8 mouse cellular contexts compared by ENCODE assay signal in genomic region chr17:70991706-70992625, GRCm38 (mm10). TPM values are rescaled to one million over a fixed set of nuclear protein-coding genes. Genes with fewer than 3 reads are reported as not detected.
A peak's percentile ranks its signal among the peaks of the same experiment; 100 is the strongest.
DNase-seq lines count a peak whose midpoint lies in the region; ATAC-seq and TF ChIP-seq lines count a peak whose summit lies in the region.

No protein-coding gene starts in this region.

- no peak for TF ChIP-seq RAD21 in MEL (IDR thresholded peaks at IDR 0.05; ENCODE audit: low read depth, low read length)

- peaks cover 28% of the 10 kb centered on the region for H3K36me3 ChIP-seq in hindbrain, embryonic 13.5 days
- H3K36me3 ChIP-seq in hindbrain, embryonic 10.5 days = peaks cover 63% of the 10 kb centered on the region
- peaks cover 10 to 12% of the 10 kb centered on the region in 2 experiments for H3K36me3 ChIP-seq in MEL (ENCODE audit: control insufficient read depth in 1 of 2, insufficient read depth in 2 of 2, low read length in 2 of 2)
- H3K36me3 ChIP-seq in embryonic facial prominence, embryonic 13.5 days = peaks cover 54% of the 10 kb centered on the region
- H3K36me3 ChIP-seq in liver, embryonic 11.5 days (ENCODE audit: control insufficient read depth, insufficient read depth, low read length) = peaks cover 33% of the 10 kb centered on the region

- H3K27me3 ChIP-seq in hindbrain, embryonic 13.5 days = no peaks in the 10 kb centered on the region
- no peaks in the 10 kb centered on the region for H3K27me3 ChIP-seq in hindbrain, embryonic 10.5 days (ENCODE audit: insufficient read depth, poor library complexity, severe bottlenecking)
- no peaks in the 10 kb centered on the region for H3K27me3 ChIP-seq in MEL (ENCODE audit: control insufficient read depth in 1 of 2, insufficient read depth in 2 of 2, low read length in 2 of 2)
- no peaks in the 10 kb centered on the region for H3K27me3 ChIP-seq in embryonic facial prominence, embryonic 13.5 days
- H3K27me3 ChIP-seq in liver, embryonic 11.5 days (replicated peaks; ENCODE audit: control insufficient read depth, insufficient read depth, low read length) = no peaks in the 10 kb centered on the region

- ATAC-seq in hindbrain, embryonic 13.5 days (ENCODE audit: low FRiP score) = no peak
- ATAC-seq in embryonic facial prominence, embryonic 13.5 days (ENCODE audit: insufficient number of reproducible peaks, insufficient read depth, low FRiP score, low TSS enrichment, low read depth) = no peak
- no peak for ATAC-seq in liver, embryonic 11.5 days (replicated peaks; ENCODE audit: low FRiP score)

- TF ChIP-seq POLR2A in MEL (IDR thresholded peaks at IDR 0.05; ENCODE audit: control insufficient read depth in 1 of 2, insufficient read depth in 1 of 2, low read depth in 1 of 2, low read length in 2 of 2, poor library complexity in 1 of 2) = no peak

- H3K4me3 ChIP-seq in hindbrain, embryonic 13.5 days = peak overlapping the region; percentile 96
- H3K4me3 ChIP-seq in hindbrain, embryonic 10.5 days = no peak overlapping the region
- no peak overlapping the region for H3K4me3 ChIP-seq in MEL (ENCODE audit: control insufficient read depth in 1 of 2, insufficient read depth in 1 of 2, low read depth in 2 of 2, low read length in 2 of 2)
- no peak overlapping the region for H3K4me3 ChIP-seq in embryonic facial prominence, embryonic 13.5 days
- 0 out of 2 replicates have a peak overlapping the region, but pooled peaks have one; percentile 4 for H3K4me3 ChIP-seq in liver, embryonic 11.5 days (ENCODE audit: low read depth, low read length)

- H3K9me3 ChIP-seq in hindbrain, embryonic 13.5 days = no peaks in the 10 kb centered on the region
- H3K9me3 ChIP-seq in hindbrain, embryonic 10.5 days = no peaks in the 10 kb centered on the region
- H3K9me3 ChIP-seq in MEL (replicated peaks; ENCODE audit: insufficient read depth, low read length) = no peaks in the 10 kb centered on the region
- H3K9me3 ChIP-seq in embryonic facial prominence, embryonic 13.5 days = no peaks in the 10 kb centered on the region
- H3K9me3 ChIP-seq in liver, embryonic 11.5 days (ENCODE audit: control insufficient read depth, low read length) = no peaks in the 10 kb centered on the region

- peak in 2 of 3 experiments; percentile 18 to 29; a peak in 3 of 6 replicates for TF ChIP-seq CTCF in MEL (IDR thresholded peaks at IDR 0.05 in 2 of 3, conservative IDR thresholded peaks at IDR 0.05 in 1 of 3; ENCODE audit: control insufficient read depth in 1 of 3, insufficient read depth in 1 of 3, low read depth in 2 of 3, low read length in 3 of 3, poor library complexity in 1 of 3, severe bottlenecking in 1 of 3)

- intact Hi-C loops in left cerebral cortex, postnatal 4 days (cut with DNase I) = no loop called here

- H3K4me1 ChIP-seq in hindbrain, embryonic 13.5 days (replicated peaks) = peaks cover 33% of the 10 kb centered on the region
- H3K4me1 ChIP-seq in hindbrain, embryonic 10.5 days (replicated peaks) = peaks cover 32% of the 10 kb centered on the region
- H3K4me1 ChIP-seq in MEL (ENCODE audit: control insufficient read depth in 1 of 2, insufficient read depth in 2 of 2, low read length in 2 of 2) = peaks cover 0 to 10% of the 10 kb centered on the region in 2 experiments; a peak in 3 of 4 replicates
- H3K4me1 ChIP-seq in embryonic facial prominence, embryonic 13.5 days = peaks cover 25% of the 10 kb centered on the region
- peaks cover 21% of the 10 kb centered on the region for H3K4me1 ChIP-seq in liver, embryonic 11.5 days (replicated peaks; ENCODE audit: control insufficient read depth, insufficient read depth, low read length)

- WGBS in hindbrain, embryonic 13.5 days = 87% methylated on average over 16 of the region's 16 CpGs
- WGBS in hindbrain, embryonic 10.5 days = 86% methylated on average over 16 of the region's 16 CpGs
- 82% methylated on average over 16 of the region's 16 CpGs for WGBS in embryonic facial prominence, embryonic 13.5 days
- 77% methylated on average over 16 of the region's 16 CpGs for WGBS in liver, embryonic 11.5 days

- no peak overlapping the region for H3K27ac ChIP-seq in hindbrain, embryonic 13.5 days
- H3K27ac ChIP-seq in hindbrain, embryonic 10.5 days = no peak overlapping the region
- no peak overlapping the region for H3K27ac ChIP-seq in MEL (ENCODE audit: control insufficient read depth, low read depth, low read length)
- H3K27ac ChIP-seq in embryonic facial prominence, embryonic 13.5 days = peak overlapping the region; percentile 91
- H3K27ac ChIP-seq in liver, embryonic 11.5 days (ENCODE audit: low read depth, low read length) = peak overlapping the region; percentile 87; the same call in 1 of the 2 replicates

- H3K4me2 ChIP-seq in hindbrain, embryonic 13.5 days = no peak overlapping the region; the same call in 1 of the 2 replicates
- no peak overlapping the region for H3K4me2 ChIP-seq in embryonic facial prominence, embryonic 13.5 days
- peak overlapping the region; percentile 83 for H3K4me2 ChIP-seq in liver, embryonic 11.5 days

- TF ChIP-seq EP300 in MEL (IDR thresholded peaks at IDR 0.05; ENCODE audit: low read depth in 1 of 2, low read length in 2 of 2) = no peak

- no peak for DNase-seq in hindbrain, embryonic 10.5 days (ENCODE audit: low spot score)
- DNase-seq in MEL (ENCODE audit: low read depth, low spot score) = peak; percentile 76
- no peak for DNase-seq in liver, embryonic 11.5 days (ENCODE audit: low spot score)
- DNase-seq in thymus, postnatal 0 days (ENCODE audit: low spot score) = peak; percentile 64
- no peak for DNase-seq in left cerebral cortex, postnatal 4 days
- no peak for DNase-seq in gastrocnemius, postnatal 10 days

- H3K9ac ChIP-seq in hindbrain, embryonic 13.5 days = no peak overlapping the region
- H3K9ac ChIP-seq in MEL (ENCODE audit: control insufficient read depth, low read depth, low read length, poor library complexity, severe bottlenecking) = no peak overlapping the region
- H3K9ac ChIP-seq in embryonic facial prominence, embryonic 13.5 days = no peak overlapping the region
- H3K9ac ChIP-seq in liver, embryonic 11.5 days (ENCODE audit: low read depth, low read length) = no peak overlapping the region

- H3K79me2 ChIP-seq in MEL (ENCODE audit: control insufficient read depth, insufficient read depth, low read length, poor library complexity) = peaks cover 24% of the 10 kb centered on the region

TF ChIP-seq in MEL, 35 proteins besides CTCF, POLR2A, EP300 and RAD21:
- TF ChIP-seq MXI1 (IDR thresholded peaks at IDR 0.05; ENCODE audit: low read depth, low read length) (no peak), ZNF384 (IDR thresholded peaks at IDR 0.05; ENCODE audit: low read depth, low read length) (peak; percentile 92), SMC3 (IDR thresholded peaks at IDR 0.05; ENCODE audit: low read depth, low read length) (no peak), KAT2A (conservative IDR thresholded peaks at IDR 0.05; ENCODE audit: low read depth, low read length) (no peak), MEF2A (IDR thresholded peaks at IDR 0.05; ENCODE audit: extremely low read depth, insufficient replicate concordance, low read depth, low read length, poor library complexity, severe bottlenecking) (no peak)

RNA-seq across cellular contexts. Expression of gene Myom1, which starts 10.5 kb away (rescaled TPM):
- polyA plus RNA-seq in hindbrain, embryonic 13.5 days (2015; fragmentation: Nextera tagmentation; extraction: Ambion mirVana) = 1.2 and 1.6 TPM in 2 replicates
- 0.99 and 2.7 TPM in 2 replicates for polyA plus RNA-seq in hindbrain, embryonic 10.5 days (2016; fragmentation: Nextera tagmentation; extraction: Ambion mirVana)
- 0.65 and 0.69 TPM in 2 replicates for total RNA-seq in MEL (2012; rRNA removed)
- under 1 TPM in 1 of 2 experiments, not detected in 1; 0.79 TPM for polyA plus RNA-seq in MEL (2012; ENCODE audit: insufficient read depth in 1 of 2, insufficient read length in 2 of 2, low read depth in 1 of 2, low replicate concordance in 2 of 2, missing spikeins in 1 of 2)
- 5.5 and 5.6 TPM in 2 replicates for polyA plus RNA-seq in embryonic facial prominence, embryonic 13.5 days (2015; fragmentation: Nextera tagmentation; extraction: Ambion mirVana)
- polyA plus RNA-seq in liver, embryonic 11.5 days (2014; fragmentation: Nextera tagmentation; extraction: Ambion mirVana) = 5.8 and 7.3 TPM in 2 replicates
- polyA plus RNA-seq in thymus, postnatal 0 days (2015; fragmentation: Nextera tagmentation; extraction: Ambion mirVana) = 1.2 and 1.4 TPM in 2 replicates
- total RNA-seq in left cerebral cortex, postnatal 4 days (2021) = 1 to 10 TPM; 1.8 to 2.1 TPM
- 1,000 to 10,000 TPM; 1,013 to 1,104 TPM for total RNA-seq in gastrocnemius, postnatal 10 days (2021)

RNA-seq across cellular contexts. Expression of gene Myl12a, which starts 10.7 kb away (rescaled TPM):
- 153 and 157 TPM in 2 replicates for polyA plus RNA-seq in hindbrain, embryonic 13.5 days (2015; fragmentation: Nextera tagmentation; extraction: Ambion mirVana)
- polyA plus RNA-seq in hindbrain, embryonic 10.5 days (2016; fragmentation: Nextera tagmentation; extraction: Ambion mirVana) = 427 and 441 TPM in 2 replicates
- total RNA-seq in MEL (2012; rRNA removed) = 112 and 113 TPM in 2 replicates
- 100 to 1,000 TPM in 1 of 2 experiments, not detected in 1; 130 TPM for polyA plus RNA-seq in MEL (2012; ENCODE audit: insufficient read depth in 1 of 2, insufficient read length in 2 of 2, low read depth in 1 of 2, low replicate concordance in 2 of 2, missing spikeins in 1 of 2)
- polyA plus RNA-seq in embryonic facial prominence, embryonic 13.5 days (2015; fragmentation: Nextera tagmentation; extraction: Ambion mirVana) = 583 and 585 TPM in 2 replicates
- polyA plus RNA-seq in liver, embryonic 11.5 days (2014; fragmentation: Nextera tagmentation; extraction: Ambion mirVana) = 428 and 442 TPM in 2 replicates
- polyA plus RNA-seq in thymus, postnatal 0 days (2015; fragmentation: Nextera tagmentation; extraction: Ambion mirVana) = 587 and 594 TPM in 2 replicates
- total RNA-seq in left cerebral cortex, postnatal 4 days (2021) = 10 to 100 TPM; 43.7 to 53.6 TPM
- total RNA-seq in gastrocnemius, postnatal 10 days (2021) = 100 to 1,000 TPM; 650 to 696 TPM

Comparison
In these comparisons a context has a peak if more than half of its experiments do, and no peak if none do; other contexts are left out.
1. H3K4me3 ChIP-seq: peak in hindbrain, embryonic 13.5 days (single experiment) and liver, embryonic 11.5 days (single experiment); none in hindbrain, embryonic 10.5 days (single experiment), MEL (0 of 2) and embryonic facial prominence, embryonic 13.5 days (single experiment).
2. H3K27ac ChIP-seq: peak in embryonic facial prominence, embryonic 13.5 days (single experiment) and liver, embryonic 11.5 days (single experiment); none in hindbrain, embryonic 13.5 days (single experiment), hindbrain, embryonic 10.5 days (single experiment) and MEL (single experiment).
3. DNase-seq: peak in MEL (single experiment) and thymus, postnatal 0 days (single experiment); none in hindbrain, embryonic 10.5 days (single experiment), liver, embryonic 11.5 days (single experiment), left cerebral cortex, postnatal 4 days (single experiment) and gastrocnemius, postnatal 10 days (single experiment).